Mouse (Mus musculus) embryonic facial prominence, embryonic 11.5 days (tissue): ENCODE measurements at regions not wholly inside any gene's neighbourhood (a gene's known extent, or its start where the extent isn't known, plus 50 kb on each side); places are given as distances from the start of the nearest gene placed in this dataset.
A peak's percentile ranks its signal among the peaks of the same experiment; 100 is the strongest.

Source experiments
- ATAC-seq: fragments of 200-750 bp; cut with Nextera tagmentation; replicated peaks from 2 replicates; pipeline ENCODE4 v1.8.0; 2017; ENCODE audit warnings: low read depth; ENCODE audit not compliant: insufficient number of reproducible peaks, low FRiP score, low TSS enrichment
- DNase-seq: peaks from one replicate; pipeline ENCODE4 v3.0.0-alpha.2; 2015; ENCODE audit warnings: low spot score
- H3K27ac ChIP-seq: fragments of 300-500 bp; sonication (generic); replicated peaks from 2 replicates; pipeline ENCODE4 v1.5.1; 2014; ENCODE audit warnings: mild to moderate bottlenecking, low read depth, low read length, control low read depth
- H3K27me3 ChIP-seq: fragments of 300-500 bp; sonication (generic); 2 replicates; pipeline ENCODE4 v1.6.1; 2014; ENCODE audit warnings: mild to moderate bottlenecking, low read length, moderate library complexity, mixed read lengths; ENCODE audit not compliant: control insufficient read depth, insufficient read depth
- H3K36me3 ChIP-seq: fragments of 300-500 bp; sonication (generic); replicated peaks from 2 replicates; pipeline ENCODE4 v1.6.1; 2014; ENCODE audit warnings: low read depth, mild to moderate bottlenecking, low read length, moderate library complexity, mixed read lengths; ENCODE audit not compliant: control insufficient read depth, insufficient read depth
- H3K4me1 ChIP-seq: fragments of 300-500 bp; sonication (generic); 2 replicates; pipeline ENCODE4 v1.6.1; 2014; ENCODE audit warnings: low read length, mixed read lengths; ENCODE audit not compliant: control insufficient read depth, insufficient read depth
- H3K4me2 ChIP-seq: fragments of 300-500 bp; sonication (generic); 2 replicates; pipeline ENCODE4 v1.6.1; 2014; ENCODE audit warnings: low read depth, mild to moderate bottlenecking, control low read depth, low read length, moderate library complexity
- H3K4me3 ChIP-seq: fragments of 300-500 bp; sonication (generic); 2 replicates; pipeline ENCODE4 v1.5.1; 2014; ENCODE audit warnings: low read depth, low read length, control low read depth
- H3K9ac ChIP-seq: fragments of 300-500 bp; sonication (generic); replicated peaks from 2 replicates; pipeline ENCODE4 v1.6.1; 2014; ENCODE audit warnings: mild to moderate bottlenecking, control low read depth, low read length
- H3K9me3 ChIP-seq: fragments of 300-500 bp; sonication (generic); replicated peaks from 2 replicates; pipeline ENCODE4 v1.6.1; 2016; ENCODE audit warnings: mild to moderate bottlenecking, low read length, inconsistent platforms, mixed read lengths; ENCODE audit not compliant: control insufficient read depth
- WGBS: fragments of 180-500 bp; shearing (Covaris S2); extraction: QIAGEN DNeasy Blood & Tissue Kit; methylation state at CpG from one replicate; pipeline ENCODE4 v1.1.7; 2014; 5-methylcytosine and 5-hydroxymethylcytosine counted together

DNA sequence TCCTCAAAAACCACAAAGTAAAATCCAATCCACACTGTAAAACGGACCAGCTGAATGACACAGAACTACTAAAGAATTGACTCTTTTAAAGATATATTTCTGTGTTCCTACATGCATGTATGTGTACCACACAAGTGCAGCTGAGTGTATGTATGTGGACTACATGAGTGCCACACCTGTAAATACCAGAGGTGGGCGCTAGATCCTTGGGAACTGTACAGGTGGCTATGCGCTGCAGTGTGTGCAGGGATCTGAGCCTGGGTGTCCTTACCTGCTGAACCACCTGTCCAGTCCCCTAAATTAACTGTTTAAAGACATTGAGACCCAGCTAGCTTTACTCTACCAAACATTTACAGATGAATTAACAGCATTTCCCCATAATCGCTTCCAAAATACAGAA lies 546.6 kb downstream of the Cbln4 start:
- Histone ChIP-seq H3K4me1 (no peaks in the 10 kb centered on the region), H3K36me3 (no peaks in the 10 kb centered on the region), H3K27me3 (no peaks in the 10 kb centered on the region), H3K4me3 (no peak overlapping the region), H3K27ac (no peak overlapping the region), H3K4me2 (no peak overlapping the region), H3K9me3 (no peaks in the 10 kb centered on the region), H3K9ac (no peak overlapping the region)
- no peak for ATAC-seq
- 81% methylated on average over 4 of the region's 4 CpGs for WGBS
- no peak for DNase-seq

DNA sequence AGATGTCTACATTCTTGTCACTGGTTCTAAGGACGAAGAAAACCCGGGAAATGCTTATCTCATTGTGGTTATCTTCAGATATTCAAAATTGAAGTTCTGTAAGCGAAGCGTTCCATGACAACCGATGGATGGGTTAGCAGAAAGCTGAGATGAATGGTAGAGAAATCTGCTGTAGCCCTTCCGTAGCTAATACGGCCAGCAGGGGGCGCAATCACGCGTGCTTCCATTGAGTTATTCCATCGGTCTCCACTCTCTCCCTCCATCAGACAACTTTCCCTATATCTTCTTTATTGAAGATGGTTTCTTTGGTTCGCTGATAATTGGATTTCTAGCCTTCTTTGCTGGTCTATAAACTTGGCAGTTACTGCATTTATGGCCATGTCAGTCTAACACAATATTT lies 549.5 kb downstream of the Cbln4 start:
- no peaks in the 10 kb centered on the region for H3K4me1 ChIP-seq
- H3K4me3 ChIP-seq: no peak overlapping the region
- DNase-seq (peak; percentile 63), ATAC-seq (no peak)
- H3K27me3 ChIP-seq: no peaks in the 10 kb centered on the region
- 34% methylated on average over 12 of the region's 12 CpGs for WGBS
- H3K27ac ChIP-seq: no peak overlapping the region
- no peaks in the 10 kb centered on the region for H3K9me3 ChIP-seq
- H3K36me3 ChIP-seq: no peaks in the 10 kb centered on the region
- no peak overlapping the region for H3K9ac ChIP-seq
- H3K4me2 ChIP-seq: no peak overlapping the region

DNA sequence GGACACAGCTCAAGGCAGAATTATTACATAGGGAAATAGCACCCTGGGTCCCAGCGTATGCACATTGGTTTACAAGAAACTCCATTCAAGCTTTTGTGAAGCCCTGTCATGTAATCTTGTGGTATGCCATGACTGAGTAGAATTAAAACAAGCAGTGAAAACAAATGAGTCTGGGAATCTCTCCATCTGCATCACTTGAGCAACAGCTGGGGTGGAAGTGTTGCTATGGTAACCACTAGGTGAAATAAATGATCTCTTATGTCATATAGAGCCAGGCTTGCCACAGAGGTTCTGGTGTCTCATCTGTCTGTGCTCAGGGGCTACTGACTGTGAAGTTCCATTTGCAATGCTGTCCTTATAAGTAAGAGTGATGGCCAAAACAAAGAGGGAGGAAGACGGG lies 556.0 kb downstream of the Cbln4 start:
- no peak overlapping the region for H3K4me3 ChIP-seq
- DNase-seq (no peak), ATAC-seq (no peak)
- no peak overlapping the region for H3K4me2 ChIP-seq
- H3K9me3 ChIP-seq: no peaks in the 10 kb centered on the region
- no peak overlapping the region for H3K9ac ChIP-seq
- no peak overlapping the region for H3K27ac ChIP-seq
- 79% methylated on average over 2 of the region's 2 CpGs for WGBS
- no peaks in the 10 kb centered on the region for H3K36me3 ChIP-seq
- H3K4me1 ChIP-seq: no peaks in the 10 kb centered on the region
- H3K27me3 ChIP-seq: no peaks in the 10 kb centered on the region

DNA sequence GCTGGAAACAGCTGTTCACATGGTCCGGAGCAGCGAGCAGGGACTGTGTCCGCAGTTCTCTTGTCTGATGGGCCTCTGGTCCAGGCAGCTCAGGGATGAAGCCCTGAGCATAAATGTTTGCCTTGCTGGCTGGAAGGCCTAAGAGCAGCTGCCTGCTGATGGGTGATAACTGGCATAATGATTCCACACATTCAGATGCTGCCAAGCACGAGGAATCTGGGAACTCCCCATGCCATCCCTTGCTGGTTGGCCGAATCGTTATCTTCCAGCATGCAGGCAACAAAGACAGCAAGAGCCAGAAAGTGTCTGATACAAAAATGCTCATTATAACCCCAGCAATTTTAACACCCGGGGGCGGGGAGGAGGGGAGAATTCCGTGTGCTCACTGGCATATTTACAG lies 590.0 kb downstream of the Cbln4 start:
- Histone ChIP-seq H3K9ac (no peak overlapping the region), H3K27ac (no peak overlapping the region), H3K9me3 (no peaks in the 10 kb centered on the region), H3K27me3 (no peaks in the 10 kb centered on the region), H3K36me3 (no peaks in the 10 kb centered on the region), H3K4me1 (no peaks in the 10 kb centered on the region), H3K4me2 (no peak overlapping the region), H3K4me3 (no peak overlapping the region)
- no peak for ATAC-seq
- 84% methylated on average over 9 of the region's 9 CpGs for whole genome bisulfite sequencing
- no peak for DNase-seq

DNA sequence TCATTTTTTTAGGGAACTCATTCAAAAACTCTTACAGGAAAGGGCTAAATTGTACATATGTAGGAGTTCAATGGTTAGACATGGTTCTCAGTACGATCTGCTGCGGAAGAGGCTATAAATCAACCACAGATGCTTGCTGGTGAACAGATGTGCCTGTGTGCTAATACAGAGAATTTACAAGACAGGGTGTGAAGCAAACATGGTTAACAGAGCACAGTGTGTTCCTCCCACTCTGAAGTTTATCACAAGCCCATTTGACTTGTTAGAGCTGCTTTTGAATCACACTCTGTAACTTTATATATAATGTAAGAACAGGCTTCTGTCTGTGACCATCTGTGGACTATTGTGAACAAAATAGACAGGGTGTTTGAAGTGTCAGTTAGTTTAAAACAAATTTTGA lies 637.2 kb downstream of the Cbln4 start:
- H3K9me3 ChIP-seq: no peaks in the 10 kb centered on the region
- no peak overlapping the region for H3K4me3 ChIP-seq
- DNase-seq: peak; percentile 33
- H3K27ac ChIP-seq: no peak overlapping the region
- no peaks in the 10 kb centered on the region for H3K27me3 ChIP-seq
- H3K4me2 ChIP-seq: no peak overlapping the region
- no peaks in the 10 kb centered on the region for H3K4me1 ChIP-seq
- 45% methylated on average over 2 of the region's 2 CpGs for WGBS
- H3K9ac ChIP-seq: no peak overlapping the region
- ATAC-seq: no peak
- no peaks in the 10 kb centered on the region for H3K36me3 ChIP-seq

DNA sequence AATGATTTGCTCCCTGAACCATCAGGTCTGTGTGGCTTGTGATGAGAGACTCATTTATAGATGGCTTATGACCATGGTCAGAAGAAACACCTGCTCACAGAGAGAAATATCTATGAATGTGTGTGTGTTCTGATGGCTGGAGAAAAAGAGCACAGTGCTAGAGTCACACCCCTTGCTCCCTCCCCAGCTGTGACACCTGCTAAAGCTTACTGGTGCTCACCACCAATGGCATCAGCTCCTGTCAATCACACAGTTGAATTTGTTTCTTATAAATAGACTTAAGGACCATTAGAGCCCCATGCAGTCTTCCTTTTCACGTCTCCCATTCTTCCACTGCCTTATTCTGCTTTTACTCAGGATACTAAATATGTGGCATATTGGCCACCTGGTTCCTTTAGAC lies 654.3 kb downstream of the Cbln4 start:
- WGBS: 71% methylated on average over 1 of the region's 1 CpGs
- no peak for DNase-seq
- ATAC-seq: no peak

DNA sequence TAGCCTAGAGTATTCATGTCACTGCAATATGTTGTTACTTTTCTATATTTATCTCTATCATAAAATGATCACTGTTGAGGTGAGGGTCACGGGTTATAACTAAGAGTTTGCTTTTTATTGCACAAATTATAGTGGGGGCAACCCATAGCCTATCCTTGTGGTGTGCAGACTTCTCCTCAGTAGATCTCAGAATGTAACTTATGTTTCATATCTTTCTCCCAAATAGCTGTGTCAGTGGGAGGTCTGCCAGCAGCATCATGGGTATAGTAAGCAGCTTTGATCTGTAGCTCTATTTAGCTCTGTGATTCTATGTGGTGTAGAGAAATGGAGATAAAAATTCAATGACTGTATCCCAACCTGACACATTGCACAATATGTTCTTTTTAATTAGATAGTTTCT lies 641.9 kb downstream of the Dok5 start:
- no peak overlapping the region for H3K4me3 ChIP-seq
- ATAC-seq: no peak
- H3K4me2 ChIP-seq: no peak overlapping the region
- no peaks in the 10 kb centered on the region for H3K36me3 ChIP-seq
- H3K27me3 ChIP-seq: no peaks in the 10 kb centered on the region
- no peaks in the 10 kb centered on the region for H3K4me1 ChIP-seq
- DNase-seq: no peak
- no peak overlapping the region for H3K9ac ChIP-seq
- no peaks in the 10 kb centered on the region for H3K9me3 ChIP-seq
- 67% methylated on average over 1 of the region's 1 CpGs for WGBS
- H3K27ac ChIP-seq: no peak overlapping the region

More for the DNA sequence above, 654.3 kb downstream of the Cbln4 start:
- H3K27ac ChIP-seq: no peak overlapping the region
- no peaks in the 10 kb centered on the region for H3K27me3 ChIP-seq
- H3K4me2 ChIP-seq: no peak overlapping the region
- no peaks in the 10 kb centered on the region for H3K36me3 ChIP-seq
- no peak overlapping the region for H3K4me3 ChIP-seq
- H3K4me1 ChIP-seq: no peaks in the 10 kb centered on the region
- no peak overlapping the region for H3K9ac ChIP-seq
- no peaks in the 10 kb centered on the region for H3K9me3 ChIP-seq

DNA sequence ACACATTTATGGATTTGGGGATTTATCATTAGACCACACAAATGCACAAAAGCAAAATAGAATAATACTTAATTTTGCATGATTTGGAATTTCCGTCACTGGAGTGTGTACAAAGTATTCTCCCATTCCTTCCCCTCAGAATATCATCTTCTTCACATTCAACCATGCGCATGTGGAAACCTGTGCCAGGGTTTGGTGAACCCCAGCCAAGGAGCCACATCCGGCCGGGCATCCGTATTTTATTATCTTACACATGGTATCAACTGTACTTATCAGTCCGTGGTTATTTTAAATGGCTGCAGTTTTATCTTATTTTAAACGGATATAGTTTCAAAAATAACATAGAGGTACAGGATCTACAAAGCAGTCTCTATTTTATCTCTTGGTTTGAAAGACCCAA lies 641.4 kb downstream of the Dok5 start:
- Histone ChIP-seq H3K36me3 (no peaks in the 10 kb centered on the region), H3K4me2 (no peak overlapping the region), H3K4me1 (no peaks in the 10 kb centered on the region), H3K4me3 (no peak overlapping the region), H3K27me3 (no peaks in the 10 kb centered on the region), H3K27ac (no peak overlapping the region), H3K9me3 (no peaks in the 10 kb centered on the region), H3K9ac (no peak overlapping the region)
- 94% methylated on average over 7 of the region's 7 CpGs for WGBS
- ATAC-seq: no peak
- DNase-seq: no peak

DNA sequence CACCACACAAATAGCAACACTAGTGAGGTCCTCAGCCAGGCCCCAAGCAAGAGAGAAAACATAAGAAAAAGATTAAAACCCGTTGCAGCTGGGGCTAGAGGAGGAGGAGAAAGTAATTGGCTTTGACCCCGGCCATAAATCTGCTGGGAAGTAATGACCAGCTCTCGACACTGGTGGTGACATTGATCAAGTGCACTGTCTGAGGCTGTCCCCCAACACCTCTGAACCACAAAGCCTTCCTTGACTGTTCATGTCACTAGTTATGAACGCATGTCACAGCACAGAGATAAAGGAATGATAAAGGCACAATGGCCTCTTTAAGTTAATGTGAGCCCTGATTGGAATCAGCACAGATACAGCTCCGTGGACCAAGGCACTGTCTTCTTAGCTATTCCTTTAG lies 640.1 kb downstream of the Dok5 start:
- H3K9ac ChIP-seq: no peak overlapping the region
- H3K4me3 ChIP-seq: no peak overlapping the region
- H3K36me3 ChIP-seq: no peaks in the 10 kb centered on the region
- no peak overlapping the region for H3K27ac ChIP-seq
- 63% methylated on average over 5 of the region's 5 CpGs for WGBS
- H3K4me1 ChIP-seq: no peaks in the 10 kb centered on the region
- DNase-seq (no peak), ATAC-seq (no peak)
- H3K4me2 ChIP-seq: no peak overlapping the region
- H3K9me3 ChIP-seq: no peaks in the 10 kb centered on the region
- no peaks in the 10 kb centered on the region for H3K27me3 ChIP-seq
